Mouse (Mus musculus): ENCODE measurements around the gene Dennd4b. TPM values are rescaled to one million over a fixed set of nuclear protein-coding genes. Genes with fewer than 3 reads are reported as not detected.
"Not testable (repeated sequence)": the region's sequence is repeated elsewhere in the genome, so short reads cannot be mapped to it uniquely, and the experiment has no call there.

Gene Dennd4b
- polyA plus RNA-seq, 1 experiment from 2014 or later: 25.4 TPM

GRCm38 (mm10) chr3:90245406-90245805 is 19.6 kb upstream of the Dennd4b start:
- Histone ChIP-seq H3K36me3 (ENCODE audit: inconsistent target) (no peaks in the 10 kb centered on the region), H3K4me3 (ENCODE audit: inconsistent target) (no peak overlapping the region), H3K27ac (no peak overlapping the region), H3K79me2 (ENCODE audit: inconsistent target) (peaks cover 19% of the 10 kb centered on the region)
- 9% methylated on average over 2 of the region's 2 CpGs for WGBS (ENCODE audit: missing documents)

GRCm38 (mm10) chr3:90247630-90247959 is 17.4 kb upstream of the Dennd4b start:
- Histone ChIP-seq H3K79me2 (ENCODE audit: inconsistent target) (peaks cover 31% of the 10 kb centered on the region), H3K4me3 (ENCODE audit: inconsistent target) (peak overlapping the region; percentile 95), H3K27ac (peak overlapping the region; percentile 98), H3K36me3 (ENCODE audit: inconsistent target) (peaks cover 11% of the 10 kb centered on the region; the same call in 1 of the 2 replicates)
- WGBS (ENCODE audit: missing documents): 6% methylated on average over 3 of the region's 3 CpGs

GRCm38 (mm10) chr3:90247960-90248745 is 16.8 kb upstream of the Dennd4b start, which contains the start of gene Slc39a1:
Gene Slc39a1 (plus strand): TSS chr3:90248172.
- peaks cover 31% of the 10 kb centered on the region for H3K79me2 ChIP-seq (ENCODE audit: inconsistent target)
- H3K27ac ChIP-seq: peak within 1 kb of the TSS; percentile 98
- under 1% methylated on average over 44 of the region's 44 CpGs for WGBS (ENCODE audit: missing documents)
- H3K36me3 ChIP-seq (ENCODE audit: inconsistent target): peaks cover 11% of the 10 kb centered on the region; the same call in 1 of the 2 replicates
- peak within 1 kb of the TSS; percentile 95 for H3K4me3 ChIP-seq (ENCODE audit: inconsistent target)

- H3K4me3 ChIP-seq (ENCODE audit: inconsistent target): peak overlapping the region; percentile 95
- peaks cover 11% of the 10 kb centered on the region; the same call in 1 of the 2 replicates for H3K36me3 ChIP-seq (ENCODE audit: inconsistent target)
- 2% methylated on average over 10 of the region's 10 CpGs for WGBS (ENCODE audit: missing documents)
- H3K27ac ChIP-seq: peak overlapping the region; percentile 98
- H3K79me2 ChIP-seq (ENCODE audit: inconsistent target): peaks cover 31% of the 10 kb centered on the region
Measured at GRCm38 (mm10) chr3:90248746-90249100, 16.3 kb upstream of the Dennd4b start.

GRCm38 (mm10) chr3:90250791-90251190 is 14.2 kb upstream of the Dennd4b start:
- 91% methylated on average over 6 of the region's 6 CpGs for WGBS (ENCODE audit: missing documents)
- H3K4me3 ChIP-seq (ENCODE audit: inconsistent target): no peak overlapping the region
- no peak overlapping the region for H3K27ac ChIP-seq
- H3K36me3 ChIP-seq (ENCODE audit: inconsistent target): peaks cover 11% of the 10 kb centered on the region; the same call in 1 of the 2 replicates
- peaks cover 45% of the 10 kb centered on the region for H3K79me2 ChIP-seq (ENCODE audit: inconsistent target)

GRCm38 (mm10) chr3:90251731-90252226 is 13.2 kb upstream of the Dennd4b start:
- Histone ChIP-seq H3K79me2 (ENCODE audit: inconsistent target) (peaks cover 55% of the 10 kb centered on the region), H3K36me3 (ENCODE audit: inconsistent target) (peaks cover 12% of the 10 kb centered on the region; the same call in 1 of the 2 replicates)
- not testable (repeated sequence) for H3K27ac ChIP-seq; H3K4me3 ChIP-seq (ENCODE audit: inconsistent target)
- 92% methylated on average over 2 of the region's 12 CpGs for WGBS (ENCODE audit: missing documents)

- H3K27ac ChIP-seq; H3K4me3 ChIP-seq (ENCODE audit: inconsistent target): not testable (repeated sequence)
- WGBS (ENCODE audit: missing documents): 94% methylated on average over 2 of the region's 2 CpGs
- Histone ChIP-seq H3K79me2 (ENCODE audit: inconsistent target) (peaks cover 63% of the 10 kb centered on the region), H3K36me3 (ENCODE audit: inconsistent target) (peaks cover 21% of the 10 kb centered on the region; the same call in 1 of the 2 replicates)
Measured at GRCm38 (mm10) chr3:90252659-90253058, 12.3 kb upstream of the Dennd4b start.

GRCm38 (mm10) chr3:90253174-90253573 is 11.8 kb upstream of the Dennd4b start:
- H3K27ac ChIP-seq; H3K4me3 ChIP-seq (ENCODE audit: inconsistent target): not testable (repeated sequence)
- no CpG with 5 or more reads among the region's 1 CpGs for WGBS (ENCODE audit: missing documents)
- Histone ChIP-seq H3K36me3 (ENCODE audit: inconsistent target) (peaks cover 26% of the 10 kb centered on the region), H3K79me2 (ENCODE audit: inconsistent target) (peaks cover 69% of the 10 kb centered on the region)

- H3K4me3 ChIP-seq (ENCODE audit: inconsistent target): peak within 1 kb of the TSS; percentile 81
- H3K79me2 ChIP-seq (ENCODE audit: inconsistent target): peaks cover 72% of the 10 kb centered on the region
- 2% methylated on average over 38 of the region's 40 CpGs for WGBS (ENCODE audit: missing documents)
- peak within 1 kb of the TSS; percentile 44 for H3K27ac ChIP-seq
- peaks cover 32% of the 10 kb centered on the region for H3K36me3 ChIP-seq (ENCODE audit: inconsistent target)
Measured at GRCm38 (mm10) chr3:90253653-90254418, 11.1 kb upstream of the Dennd4b start, which contains the start of gene Crtc2. Gene Crtc2 (plus strand): TSS chr3:90254163.

GRCm38 (mm10) chr3:90254419-90255193 is 10.4 kb upstream of the Dennd4b start:
- peak overlapping the region; percentile 81 for H3K4me3 ChIP-seq (ENCODE audit: inconsistent target)
- H3K27ac ChIP-seq: peak overlapping the region; percentile 44
- peaks cover 66% of the 10 kb centered on the region for H3K79me2 ChIP-seq (ENCODE audit: inconsistent target)
- WGBS (ENCODE audit: missing documents): under 1% methylated on average over 38 of the region's 41 CpGs
- peaks cover 40% of the 10 kb centered on the region for H3K36me3 ChIP-seq (ENCODE audit: inconsistent target)

- H3K27ac ChIP-seq: peak overlapping the region; percentile 44; the same call in 1 of the 2 replicates
- 7% methylated on average over 2 of the region's 2 CpGs for WGBS (ENCODE audit: missing documents)
- H3K79me2 ChIP-seq (ENCODE audit: inconsistent target): peaks cover 60% of the 10 kb centered on the region
- H3K4me3 ChIP-seq (ENCODE audit: inconsistent target): peak overlapping the region; percentile 81
- peaks cover 45% of the 10 kb centered on the region for H3K36me3 ChIP-seq (ENCODE audit: inconsistent target)
Measured at GRCm38 (mm10) chr3:90255194-90255565, 9.8 kb upstream of the Dennd4b start.

GRCm38 (mm10) chr3:90255784-90256353 is 9.1 kb upstream of the Dennd4b start:
- no peak overlapping the region for H3K27ac ChIP-seq
- 96% methylated on average over 14 of the region's 14 CpGs for WGBS (ENCODE audit: missing documents)
- no peak overlapping the region for H3K4me3 ChIP-seq (ENCODE audit: inconsistent target)

GRCm38 (mm10) chr3:90256731-90257530 is 8.1 kb upstream of the Dennd4b start:
- no peak overlapping the region for H3K4me3 ChIP-seq (ENCODE audit: inconsistent target)
- peaks cover 45% of the 10 kb centered on the region for H3K79me2 ChIP-seq (ENCODE audit: inconsistent target)
- WGBS (ENCODE audit: missing documents): 95% methylated on average over 17 of the region's 19 CpGs
- peaks cover 49% of the 10 kb centered on the region for H3K36me3 ChIP-seq (ENCODE audit: inconsistent target)
- H3K27ac ChIP-seq: no peak overlapping the region

More at GRCm38 (mm10) chr3:90255784-90256353, 9.1 kb upstream of the Dennd4b start:
- H3K79me2 ChIP-seq (ENCODE audit: inconsistent target): peaks cover 53% of the 10 kb centered on the region
- peaks cover 47% of the 10 kb centered on the region for H3K36me3 ChIP-seq (ENCODE audit: inconsistent target)

All from macrophage (primary cell).